Mouse (Mus musculus) cerebellum, adult 18-20 months (tissue): ENCODE data around the gene Dpp7.
A peak's percentile ranks its signal among the peaks of the same experiment; 100 is the strongest.

Source experiments
- DNase-seq, 2 experiments: peaks; one replicate each; pipeline ENCODE4 v3.0.0; 2021

Gene Dpp7

DNA sequence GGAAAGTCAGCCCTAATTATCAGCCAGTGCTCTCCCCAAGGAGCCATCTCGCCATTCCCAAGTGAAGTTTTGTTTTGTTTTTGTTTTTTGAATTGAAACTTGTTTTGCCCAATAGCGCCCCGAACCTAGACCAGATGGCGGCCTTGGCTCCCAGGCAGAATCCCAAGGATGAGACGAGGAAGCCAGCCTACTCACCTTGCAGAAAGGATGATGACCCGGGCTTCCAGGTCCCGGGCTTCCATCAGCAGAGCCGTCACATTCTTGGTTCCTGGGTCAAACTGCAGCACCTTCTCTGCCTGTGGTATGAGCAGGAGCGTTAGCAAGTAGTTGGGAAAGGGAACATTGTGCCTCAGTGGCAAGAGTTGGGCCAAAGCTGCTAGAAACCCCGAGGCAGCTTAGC lies 46.0 kb downstream of the Dpp7 start:
- DNase-seq = peak; percentile 55 to 58

DNA sequence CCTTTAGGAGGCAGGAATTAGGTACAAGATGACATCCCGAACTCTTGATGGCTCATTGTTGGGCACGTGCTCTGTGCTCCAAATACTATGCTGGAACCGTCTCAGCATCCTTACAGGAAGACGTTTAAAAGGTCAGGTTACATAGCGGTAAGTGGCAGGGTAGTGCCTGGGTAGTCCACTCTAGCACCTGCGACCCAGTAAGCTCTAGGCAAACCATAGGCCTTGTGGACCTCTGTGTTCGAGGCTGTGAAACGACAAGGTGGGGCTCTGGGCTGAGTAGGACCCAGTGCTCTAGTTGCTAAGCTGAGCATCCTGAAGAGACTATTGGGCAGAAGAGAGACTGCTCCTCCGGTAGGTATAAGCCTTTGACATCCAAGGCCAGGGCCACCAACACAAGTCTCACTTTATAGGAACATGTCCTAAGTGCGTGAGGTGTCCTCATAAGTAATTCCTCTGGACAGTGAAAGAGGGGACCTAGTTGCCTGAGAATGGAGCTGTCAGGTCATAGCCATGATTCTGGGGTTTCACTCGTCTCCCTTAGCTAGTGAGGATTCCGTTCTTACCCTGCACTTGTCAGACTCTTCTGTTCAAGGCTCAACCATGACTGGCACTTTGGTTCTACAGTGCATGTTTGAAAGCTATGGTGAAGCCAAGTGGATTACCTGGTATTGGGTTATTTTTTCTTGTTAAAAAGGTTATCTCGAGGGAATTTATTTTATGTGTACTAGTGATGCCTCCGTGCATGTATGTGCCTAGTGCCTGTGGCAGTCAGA lies 50.4 kb downstream of the Dpp7 start:
- peak in 1 of 2 experiments; percentile 1 for DNase-seq

DNA sequence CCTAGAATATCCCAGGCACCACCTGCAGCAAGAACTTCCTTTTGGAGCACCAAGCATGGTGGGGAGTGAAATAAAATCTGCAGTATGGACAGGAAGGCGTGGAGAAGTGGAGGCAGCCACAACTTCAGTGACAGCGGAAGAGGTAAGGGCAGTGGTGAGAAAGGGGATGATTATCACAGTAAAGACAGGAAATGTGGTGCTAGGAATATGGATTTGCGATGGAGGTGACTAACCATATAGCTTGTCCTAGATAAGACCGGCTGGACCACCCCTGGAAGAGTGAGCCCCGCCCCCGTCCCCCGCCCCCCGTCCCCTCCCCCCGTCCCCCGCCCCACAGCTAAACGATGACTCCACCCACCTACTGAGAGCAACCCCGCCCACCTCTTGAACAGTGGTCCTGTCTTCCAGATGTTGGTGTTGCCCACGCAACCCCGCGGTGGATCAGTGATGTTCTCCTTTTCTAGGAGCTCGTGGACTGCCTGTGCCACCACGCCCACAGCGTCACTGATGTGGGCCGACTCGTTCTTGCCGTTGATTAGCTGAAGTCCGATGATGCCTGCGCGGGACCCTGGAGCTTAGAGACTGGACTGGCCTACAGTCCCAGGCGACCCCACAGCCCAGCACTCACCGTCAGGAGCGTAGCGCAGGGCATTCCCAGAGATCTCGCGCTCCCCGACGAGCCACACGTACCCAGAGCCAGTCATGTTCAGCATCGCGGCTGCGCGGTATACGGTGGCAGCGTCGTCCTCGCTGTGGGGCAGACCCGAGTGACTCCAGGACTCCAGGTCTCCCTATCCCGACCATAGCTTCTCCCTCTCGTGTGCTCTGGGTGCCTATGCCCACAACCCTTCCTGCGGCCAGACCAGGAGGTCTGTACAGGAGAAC lies 51.3 kb downstream of the Dpp7 start:
- DNase-seq = no peak

DNA sequence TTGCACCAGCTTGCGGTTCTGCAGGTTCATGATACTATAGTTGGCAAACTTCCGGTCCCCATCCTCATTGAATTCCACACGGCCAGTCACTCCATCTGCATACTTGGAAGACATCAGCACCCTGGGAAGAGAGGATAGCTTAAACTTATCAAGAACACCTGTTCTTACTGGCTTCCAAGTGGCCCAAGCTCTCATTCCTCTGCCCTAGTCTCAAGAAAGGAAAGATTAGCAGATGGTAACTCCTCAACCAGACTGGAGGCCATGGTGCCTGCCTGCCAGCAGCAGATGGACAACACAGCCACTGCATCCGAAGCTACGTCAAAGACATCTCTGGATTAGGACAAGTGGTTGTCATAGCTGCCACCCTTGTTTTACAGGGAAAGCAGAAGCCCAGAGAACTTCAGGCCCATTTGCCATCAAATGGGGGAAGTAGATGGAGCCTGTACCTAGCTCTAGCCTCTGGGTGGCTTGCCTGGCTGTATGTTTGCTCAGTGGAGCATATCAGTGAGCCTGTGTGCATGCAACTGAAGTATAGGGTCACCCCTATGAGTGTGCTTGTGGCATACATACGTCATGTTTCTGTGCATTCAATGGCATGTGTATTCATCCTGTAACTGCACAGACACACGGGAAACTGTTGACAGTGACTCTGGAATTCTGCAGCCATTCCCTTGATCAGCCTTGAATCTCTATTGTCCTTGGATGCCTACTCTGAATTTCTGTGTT lies 52.1 kb downstream of the Dpp7 start:
- peak; percentile 74 to 83 for DNase-seq

DNA sequence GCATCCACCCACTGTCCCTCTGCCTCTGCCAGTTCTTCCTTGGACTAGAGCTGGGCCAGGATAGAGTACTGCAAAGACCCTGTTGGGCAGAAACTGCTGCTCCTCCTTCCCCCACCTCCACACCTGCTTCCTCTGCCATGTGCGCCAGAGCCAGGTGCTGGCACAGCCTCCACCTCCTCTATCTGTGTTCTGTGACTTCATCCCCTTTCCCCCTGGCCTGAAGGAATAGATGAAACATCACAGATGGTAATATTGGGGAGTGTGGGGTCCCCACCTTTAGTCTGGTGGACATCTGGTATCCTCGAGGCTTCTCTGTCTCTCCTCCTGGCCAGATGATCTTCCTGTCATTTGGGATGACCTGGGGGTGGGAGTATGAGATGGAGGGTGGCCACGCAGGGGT lies 52.7 kb downstream of the Dpp7 start:
- no peak for DNase-seq
